Mouse (Mus musculus) retina, adult 2 months (tissue): ENCODE measurements around the gene Calm2.

Experiments used
- DNase-seq: peaks from one replicate; pipeline ENCODE4 v3.0.0-alpha.2; 2012; ENCODE audit warnings: low read depth, low spot score

The Calm2 gene

GRCm38 (mm10) chr17:87459750-87460668 lies 13.3 kb upstream of the Calm2 start:
- no peak for DNase-seq

DNA sequence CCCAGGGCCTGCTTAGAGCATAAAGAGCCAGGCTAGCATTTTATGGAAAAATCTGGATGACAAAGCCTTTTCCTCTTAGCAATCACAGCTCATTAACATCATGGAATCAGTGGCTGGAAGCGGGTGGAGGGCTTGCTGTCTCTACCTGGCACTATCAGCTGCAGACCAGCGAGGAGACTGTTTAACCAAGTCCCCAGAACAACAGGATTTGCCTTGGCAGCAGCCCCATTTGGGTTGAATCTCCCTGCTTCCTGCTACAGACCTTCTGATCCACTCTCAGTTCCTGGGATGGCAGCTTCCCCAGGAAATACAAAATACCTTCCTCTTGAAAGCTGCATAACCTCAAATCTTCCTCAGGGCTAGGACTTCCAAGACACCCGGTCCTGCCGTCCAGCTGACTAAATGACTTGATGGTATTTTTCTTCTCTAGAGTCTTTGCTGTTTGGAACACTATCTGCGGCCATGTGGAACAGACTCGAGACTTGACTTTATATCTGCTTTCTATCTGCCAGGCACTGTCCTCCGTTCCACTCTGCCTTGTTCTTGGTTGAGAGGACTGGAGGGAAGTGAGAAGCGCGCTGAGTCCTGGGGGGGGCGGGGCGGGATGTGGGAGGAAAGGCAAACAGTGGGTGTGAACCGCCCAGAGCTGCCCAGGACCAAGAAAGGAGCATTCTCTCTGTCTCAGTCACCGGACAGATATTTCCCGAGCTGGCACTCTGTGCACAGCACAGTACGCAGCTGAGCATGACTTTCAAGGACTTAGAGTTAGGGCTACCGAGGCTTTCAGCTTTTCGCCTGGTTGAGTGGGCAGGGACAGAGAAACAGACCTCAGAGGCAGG lies 12.4 kb upstream of the Calm2 start:
- no peak for DNase-seq

GRCm38 (mm10) chr17:87457961-87458360 lies 11.2 kb upstream of the Calm2 start:
- no peak for DNase-seq

- DNase-seq, result no peak
These were observed 7.4 kb upstream of the Calm2 start for GRCm38 (mm10) chr17:87454121-87454520.

DNA sequence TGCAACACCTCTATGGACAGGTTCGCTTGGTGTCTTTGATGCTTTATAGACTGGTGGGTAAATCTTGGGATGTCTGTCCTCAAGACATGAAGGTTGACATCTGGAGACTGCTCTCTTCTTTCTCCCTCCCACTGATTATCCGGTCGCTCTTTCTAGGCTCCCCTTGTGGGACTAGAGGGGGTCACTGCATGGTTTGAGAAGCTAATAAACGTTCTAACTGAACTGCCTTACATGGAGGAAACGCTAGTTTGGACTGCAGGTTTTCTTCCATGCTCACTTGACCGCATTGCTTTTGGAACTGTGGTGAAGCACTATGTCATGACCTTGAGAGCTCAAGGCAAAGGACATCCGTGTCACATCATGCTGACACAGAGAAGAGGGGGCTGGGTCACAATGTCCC lies 6.6 kb upstream of the Calm2 start:
- no peak for DNase-seq

- no peak for DNase-seq
These were observed 2.1 kb upstream of the Calm2 start for GRCm38 (mm10) chr17:87448881-87449280.

- DNase-seq, result no peak
These were observed 1.6 kb upstream of the Calm2 start for GRCm38 (mm10) chr17:87448339-87448738.

GRCm38 (mm10) chr17:87447612-87448200 lies 971 bp upstream of the Calm2 start:
- DNase-seq, result no peak

DNA sequence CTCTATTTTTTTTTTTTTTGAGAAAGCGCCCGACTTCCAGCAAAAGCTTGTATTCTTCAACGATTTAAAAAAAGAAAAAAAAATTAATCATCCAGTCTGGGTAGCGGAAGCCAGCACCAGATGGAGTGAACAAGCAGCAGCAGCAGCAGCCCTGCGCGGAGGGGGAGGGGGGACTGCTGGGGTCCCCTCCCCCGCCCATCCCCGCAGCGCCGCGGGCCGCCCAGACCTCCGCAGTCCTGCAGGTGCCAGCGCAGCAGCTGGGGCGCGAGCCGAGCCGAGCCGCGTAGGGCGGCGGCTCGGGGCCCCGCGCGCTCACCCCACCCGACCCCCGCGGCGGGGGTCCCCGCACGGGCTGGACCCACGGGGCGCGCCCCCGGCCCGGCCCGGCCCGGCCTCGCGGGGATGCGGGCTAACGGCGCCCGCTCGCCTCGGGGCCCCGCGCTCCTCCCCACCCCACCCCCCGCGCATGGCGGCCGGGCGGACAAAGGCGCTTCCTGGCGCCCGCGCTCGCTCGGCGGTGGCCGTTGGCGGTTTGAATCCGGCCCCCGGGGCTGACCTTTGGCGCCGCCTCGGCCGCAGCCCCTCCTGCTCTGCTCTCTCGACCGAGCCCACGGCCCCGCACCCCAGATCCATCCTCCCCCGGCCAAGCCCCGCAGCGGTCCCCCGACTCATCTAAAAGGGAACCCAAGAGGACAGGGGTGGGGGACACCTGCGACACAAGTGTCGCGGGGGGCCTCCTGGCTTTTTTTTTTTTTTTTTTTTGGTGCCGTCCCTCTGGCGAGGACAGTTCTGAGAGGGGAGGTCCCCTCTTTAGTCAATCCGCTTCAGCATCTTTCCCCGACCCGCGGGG lies 593 bp downstream of the Calm2 start:
- no peak for DNase-seq

- no peak for DNase-seq
These were observed 1.3 kb downstream of the Calm2 start for GRCm38 (mm10) chr17:87445337-87445916.

- DNase-seq, result no peak
These were observed 2.0 kb downstream of the Calm2 start for GRCm38 (mm10) chr17:87444763-87445162.

DNA sequence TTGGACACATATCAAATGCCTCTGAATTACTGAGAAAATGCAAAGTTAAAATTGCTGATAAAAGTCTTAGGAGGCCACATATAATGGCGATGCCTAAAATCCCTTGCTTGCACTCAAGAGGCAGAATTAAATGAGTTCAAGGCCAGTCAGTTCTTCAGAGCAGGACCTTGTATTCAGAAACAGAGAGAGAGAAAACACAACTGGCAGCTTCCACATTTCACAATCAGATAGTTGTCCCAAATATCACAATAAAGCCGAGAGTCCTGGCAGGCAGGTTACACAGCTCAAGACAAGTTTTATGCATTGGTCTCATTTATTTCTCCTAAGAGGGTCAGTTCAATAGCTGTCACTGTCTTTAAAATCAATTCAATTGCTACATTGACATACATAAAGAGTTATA lies 5.2 kb downstream of the Calm2 start:
- DNase-seq, result no peak

DNA sequence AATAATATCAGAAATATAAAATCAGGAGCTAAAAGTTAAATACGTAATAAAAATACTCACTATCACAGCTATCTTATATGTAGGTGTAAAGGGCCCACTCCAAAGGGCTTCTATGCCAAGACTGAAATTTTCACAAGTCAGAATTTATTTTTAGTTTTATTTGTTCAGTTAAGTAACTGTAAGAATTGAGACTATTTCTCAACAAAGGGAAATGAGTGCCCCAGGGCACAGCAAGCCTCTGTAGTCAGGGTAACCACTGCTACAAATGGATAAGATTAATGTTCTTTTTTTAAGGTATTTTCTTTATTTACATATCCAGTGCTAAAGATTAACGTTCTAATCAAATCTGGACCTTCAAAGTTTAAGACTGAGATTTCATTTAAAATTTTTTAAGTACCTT lies 7.3 kb downstream of the Calm2 start:
- DNase-seq, result no peak

GRCm38 (mm10) chr17:87433929-87434328 lies 12.8 kb downstream of the Calm2 start:
- no peak for DNase-seq

GRCm38 (mm10) chr17:87432743-87433142 lies 14.0 kb downstream of the Calm2 start:
- no peak for DNase-seq

DNA sequence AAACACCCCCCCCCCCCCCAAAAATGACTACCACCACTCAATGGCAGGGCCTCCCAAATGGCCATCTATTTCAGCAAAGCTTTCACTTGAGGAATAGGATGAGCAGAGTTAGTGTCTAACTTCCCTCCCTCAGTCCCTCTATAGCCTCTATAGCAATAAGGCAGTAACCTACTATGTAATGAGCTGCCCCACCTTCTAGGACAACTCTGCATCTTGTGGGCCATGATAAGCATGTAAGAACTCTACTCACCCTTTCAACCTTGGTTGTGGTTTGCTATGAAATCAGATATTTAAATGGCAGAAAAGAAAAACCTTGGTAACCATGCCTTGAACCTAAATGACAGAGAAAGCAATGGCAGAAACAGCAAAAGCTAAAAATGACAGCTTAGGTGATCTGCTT lies 14.4 kb downstream of the Calm2 start:
- DNase-seq, result no peak

GRCm38 (mm10) chr17:87429431-87429830 lies 17.3 kb downstream of the Calm2 start:
- DNase-seq, result no peak

DNA sequence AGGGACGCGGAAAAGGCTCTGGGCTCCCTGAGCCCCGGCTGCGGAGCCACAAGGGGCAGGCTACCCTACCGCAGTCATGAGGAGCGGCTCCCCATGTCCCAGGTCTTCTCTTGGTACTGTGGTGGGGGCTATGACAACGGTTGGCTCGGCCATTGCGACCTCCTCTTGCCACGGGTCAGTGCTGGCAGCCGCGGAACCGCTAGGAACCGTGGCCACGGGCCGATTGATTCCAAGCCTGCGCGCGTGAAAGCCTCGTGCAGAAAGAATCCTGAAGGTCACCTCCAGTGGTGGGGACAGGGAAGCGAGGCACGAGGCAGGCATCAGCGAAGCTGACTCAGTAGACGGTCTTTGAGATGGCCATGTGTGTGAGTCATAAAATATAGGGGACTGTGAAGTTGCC lies 19.2 kb downstream of the Calm2 start, which contains the start of gene Stpg4:
Stpg4 (minus strand) TSS at position 231 of the 400 bp plus-strand sequence.
- no peak for DNase-seq

- DNase-seq, result no peak
These were observed 28.7 kb downstream of the Calm2 start for GRCm38 (mm10) chr17:87418082-87418481.

GRCm38 (mm10) chr17:87406646-87407045 lies 40.1 kb downstream of the Calm2 start:
- DNase-seq, result no peak

DNA sequence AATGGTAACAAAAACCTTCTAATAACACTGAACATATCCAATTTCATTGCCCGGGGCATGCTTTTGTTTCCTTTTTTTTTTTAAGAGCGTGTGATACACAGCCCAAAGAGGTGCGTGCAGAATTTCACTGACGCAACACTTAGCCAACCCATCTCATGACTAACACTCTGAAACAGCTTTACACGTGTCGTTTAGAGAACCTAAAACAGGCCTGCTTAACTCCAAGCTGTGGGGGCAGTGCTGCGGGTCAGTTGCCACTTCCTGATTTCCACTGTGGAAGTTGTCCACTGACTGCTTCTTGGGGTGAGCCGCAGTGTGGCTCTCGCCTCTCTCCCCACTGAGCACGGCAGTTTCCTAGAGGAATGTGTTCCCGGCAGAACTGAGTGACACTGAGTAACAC lies 41.2 kb downstream of the Calm2 start:
- no peak for DNase-seq
